Mouse (Mus musculus): Measurements from ENCODE around the gene Dmrt2. TPM values are rescaled to one million over a fixed set of nuclear protein-coding genes. Genes with fewer than 3 reads are reported as not detected.

Dmrt2 gene
- polyA plus RNA-seq (2021; fragmentation: Nextera tagmentation) = 0.38 and 0.92 TPM in 2 replicates
- long read RNA-seq, experiment 1, partial matches to known transcripts = 0 of 3 reads
- long read RNA-seq, experiment 1, other reads (novel, unspliced or antisense) = 2 of 3 reads
- long read RNA-seq, experiment 2 = 0 reads

GRCm38 (mm10) chr19:25672101-25672950, at the start of gene Dmrt2:
Gene Dmrt2 (plus strand): TSS chr19:25672411.

Other genes starting within 250 kb of the Dmrt2 start
- gene Dmrt1, start 166.8 kb upstream of the Dmrt2 start, polyA plus RNA-seq (2021; fragmentation: Nextera tagmentation) = not detected in 2 replicates
- 0.05 TPM in 1 of 2 replicates, not detected in the other for gene Dmrt3, start 62.1 kb upstream of the Dmrt2 start, polyA plus RNA-seq (2021; fragmentation: Nextera tagmentation)

Data from left cerebral cortex, adult 6 months (tissue).